ENCODE assay signal across 9 mouse cellular contexts in genomic region chr15:12211577-12211976, GRCm38 (mm10). TPM values are rescaled to one million over a fixed set of nuclear protein-coding genes. Genes with fewer than 3 reads are reported as not detected.
DNase-seq lines count a peak whose midpoint lies in the region; ATAC-seq lines count a peak whose summit lies in the region.
"Had no signal": no experiment of that assay in that cellular context is flagged by ENCODE, and none has a peak within 500 bp of the region (broad histone marks: within the 10 kb centered on the region; RNA-seq: fewer than 3 reads in every experiment).

No protein-coding gene starts in this region.

- H3K9me3 ChIP-seq in heart, embryonic 11.5 days (replicated peaks; ENCODE audit: control insufficient read depth, low read length): no peaks in the 10 kb centered on the region
- no peaks in the 10 kb centered on the region for H3K9me3 ChIP-seq in kidney, embryonic 16.5 days (ENCODE audit: low read length)
- H3K9me3 ChIP-seq: heart, embryonic 10.5 days had no signal

- no peak overlapping the region for H3K9ac ChIP-seq in heart, embryonic 11.5 days (ENCODE audit: low read depth, low read length)
- H3K9ac ChIP-seq in kidney, embryonic 16.5 days (replicated peaks; ENCODE audit: low read length): no peak overlapping the region

- ATAC-seq in heart, embryonic 11.5 days (replicated peaks; ENCODE audit: insufficient number of reproducible peaks, low FRiP score, low TSS enrichment): no peak
- peak; percentile 66 for ATAC-seq in cerebellum, adult (ENCODE audit: insufficient number of reproducible peaks, low FRiP score, low TSS enrichment)
- peak; percentile 90 for ATAC-seq in granulocyte monocyte progenitor cell, adult 5-6 weeks (replicated peaks; ENCODE audit: poor library complexity, severe bottlenecking)
- ATAC-seq in megakaryocyte-erythroid progenitor cell, adult 5-6 weeks (replicated peaks; ENCODE audit: low FRiP score, low TSS enrichment, poor library complexity, severe bottlenecking): 0 out of 2 replicates have a peak, but pooled peaks have one; percentile 15
- no peak for ATAC-seq in kidney, embryonic 16.5 days (ENCODE audit: low FRiP score, low TSS enrichment)

- no peaks in the 10 kb centered on the region for H3K36me3 ChIP-seq in heart, embryonic 11.5 days (ENCODE audit: control insufficient read depth, insufficient read depth, low read length)
- no peaks in the 10 kb centered on the region for H3K36me3 ChIP-seq in kidney, embryonic 16.5 days (ENCODE audit: insufficient read depth, low read length)

- peak; percentile 22 to 76 for DNase-seq in heart, adult 18-20 months
- no peak for DNase-seq in testis, postnatal 14 days (ENCODE audit: low spot score)
- no peak for DNase-seq in kidney, adult 8-10 months

- WGBS in heart, embryonic 11.5 days (ENCODE audit: insufficient replicate concordance): 76% methylated on average over 8 of the region's 8 CpGs
- WGBS in kidney, embryonic 16.5 days: 64% methylated on average over 8 of the region's 8 CpGs

- H3K27me3 ChIP-seq in heart, embryonic 11.5 days (ENCODE audit: control insufficient read depth, insufficient read depth, low read length): no peaks in the 10 kb centered on the region
- H3K27me3 ChIP-seq in kidney, embryonic 16.5 days (ENCODE audit: insufficient read depth, low read length): no peaks in the 10 kb centered on the region

- H3K4me2 ChIP-seq in heart, embryonic 11.5 days: no peak overlapping the region
- H3K4me2 ChIP-seq in kidney, embryonic 16.5 days (replicated peaks; ENCODE audit: low read depth, low read length): no peak overlapping the region

- H3K27ac ChIP-seq in heart, embryonic 11.5 days (ENCODE audit: low read depth, low read length): no peak overlapping the region
- no peak overlapping the region for H3K27ac ChIP-seq in kidney, embryonic 16.5 days (ENCODE audit: low read length)
- H3K27ac ChIP-seq: heart, embryonic 10.5 days had no signal

- peaks cover 39% of the 10 kb centered on the region for H3K4me1 ChIP-seq in heart, embryonic 11.5 days (ENCODE audit: control insufficient read depth, insufficient read depth, low read length)
- H3K4me1 ChIP-seq in kidney, embryonic 16.5 days (ENCODE audit: insufficient read depth, low read length): peaks cover 21% of the 10 kb centered on the region

- no peak overlapping the region for H3K4me3 ChIP-seq in heart, embryonic 11.5 days (ENCODE audit: low read depth, low read length)
- H3K4me3 ChIP-seq in kidney, embryonic 16.5 days (ENCODE audit: low read length): no peak overlapping the region
- H3K4me3 ChIP-seq: heart, embryonic 10.5 days had no signal

RNA-seq across cellular contexts. Expression of gene Mtmr12, which starts 6.7 kb away (rescaled TPM):
- total RNA-seq in heart, adult 18-20 months (2021): 10 to 100 TPM in 1 of 2 experiments, 1 to 10 TPM in 1; 9.9 to 10.7 TPM
- polyA plus RNA-seq in heart, embryonic 11.5 days (2014; fragmentation: Nextera tagmentation; extraction: Ambion mirVana): 15.5 and 16.6 TPM in 2 replicates
- total RNA-seq in granulocyte monocyte progenitor cell, adult 5-6 weeks (2014; fragmentation: Nextera tagmentation): 7.8 and 10.3 TPM in 2 replicates
- 9.0 and 10.6 TPM in 2 replicates for total RNA-seq in granulocyte monocyte progenitor cell, adult 5-6 weeks (2017)
- total RNA-seq in megakaryocyte-erythroid progenitor cell, adult 5-6 weeks (2014; fragmentation: Nextera tagmentation): 15.7 and 19.6 TPM in 2 replicates
- total RNA-seq in megakaryocyte-erythroid progenitor cell, adult 5-6 weeks (2017): 12.2 and 21.9 TPM in 2 replicates
- polyA plus RNA-seq in kidney, embryonic 16.5 days (2015; fragmentation: Nextera tagmentation; extraction: Ambion mirVana): 22.5 and 25.0 TPM in 2 replicates

Comparison
In these comparisons a context has a peak if more than half of its experiments do, and no peak if none do; other contexts are left out.
1. DNase-seq: peak in heart, adult 18-20 months (2 of 2); none in testis, postnatal 14 days (single experiment) and kidney, adult 8-10 months (0 of 2).
2. ATAC-seq: peak in cerebellum, adult (single experiment), granulocyte monocyte progenitor cell, adult 5-6 weeks (single experiment) and megakaryocyte-erythroid progenitor cell, adult 5-6 weeks (single experiment); none in heart, embryonic 11.5 days (single experiment) and kidney, embryonic 16.5 days (single experiment).